Mouse (Mus musculus) embryo, embryonic 11.5 days (tissue): Measurements from ENCODE around the gene Nphs1.

Experiments
- DNase-seq: peaks from one replicate; pipeline ENCODE4 v3.0.0-alpha.2; 2012; ENCODE audit warnings: low read depth, low spot score

Gene Nphs1

GRCm38 (mm10) chr7:30457629-30458330, at the start of gene Nphs1, which contains the start of gene Kirrel2:
Gene Nphs1, plus strand, starts transcription at chr7:30458315.
Gene Kirrel2, minus strand, starts transcription at chr7:30457690.
- DNase-seq = no peak

DNA sequence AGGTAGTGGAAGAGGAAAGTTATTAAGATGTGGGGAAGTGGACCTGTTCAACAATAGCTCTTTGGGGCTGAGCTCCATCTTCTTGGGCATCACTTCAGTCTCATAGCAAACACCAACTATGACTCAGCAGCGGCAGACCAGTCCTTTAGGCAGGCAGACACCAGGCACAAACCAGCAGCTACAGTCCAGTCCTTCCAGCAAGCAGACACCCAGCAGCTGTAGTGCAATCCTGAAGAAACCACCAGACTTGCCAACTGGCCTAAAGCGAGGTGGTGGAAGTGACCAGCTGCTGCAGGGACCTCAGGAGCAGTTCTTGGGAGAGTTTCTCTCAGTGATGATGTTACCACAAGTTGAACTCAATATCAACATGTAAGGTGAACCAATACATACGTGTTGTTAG, 49.5 kb upstream of the Nphs1 start:
- DNase-seq = no peak

DNA sequence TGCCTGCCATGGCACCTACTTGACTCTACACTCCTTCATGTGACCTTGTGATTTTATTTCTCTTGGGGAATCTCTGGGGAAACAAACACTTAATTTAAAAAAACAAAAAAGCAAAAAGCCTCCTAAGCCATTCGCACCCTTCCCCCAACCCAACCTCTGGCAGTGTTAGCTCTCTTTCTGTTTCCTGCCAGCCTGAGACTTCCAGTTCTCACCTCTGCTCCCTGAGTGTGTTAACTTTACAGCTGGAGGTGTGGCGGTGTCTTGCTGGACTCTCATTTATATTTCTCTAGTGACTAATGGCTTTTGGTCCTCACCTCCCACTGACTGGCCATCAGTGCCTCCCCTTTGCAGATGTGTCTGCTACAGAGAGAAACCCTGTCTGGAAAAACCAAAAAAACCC, 48.3 kb upstream of the Nphs1 start:
- no peak for DNase-seq

DNA sequence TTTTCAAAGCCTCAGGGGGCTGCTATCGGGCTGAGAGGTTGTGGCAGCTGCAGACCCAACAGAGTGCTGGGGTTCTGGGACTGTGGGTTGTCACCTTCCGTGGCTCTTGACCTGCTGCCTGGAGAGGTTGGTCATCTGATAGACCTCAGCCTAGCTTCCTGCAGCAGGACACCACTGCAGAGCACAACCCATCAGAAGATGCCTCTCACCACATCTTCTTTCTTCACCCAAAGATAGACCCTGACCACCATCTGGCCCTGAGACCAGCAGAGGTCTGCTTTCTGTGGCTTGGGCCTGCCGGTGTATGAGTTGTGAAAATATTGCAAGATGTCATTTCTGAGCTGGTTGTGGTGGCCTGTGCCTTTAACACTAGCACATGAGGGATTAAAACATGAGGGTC, 47.1 kb upstream of the Nphs1 start:
- no peak for DNase-seq

DNA sequence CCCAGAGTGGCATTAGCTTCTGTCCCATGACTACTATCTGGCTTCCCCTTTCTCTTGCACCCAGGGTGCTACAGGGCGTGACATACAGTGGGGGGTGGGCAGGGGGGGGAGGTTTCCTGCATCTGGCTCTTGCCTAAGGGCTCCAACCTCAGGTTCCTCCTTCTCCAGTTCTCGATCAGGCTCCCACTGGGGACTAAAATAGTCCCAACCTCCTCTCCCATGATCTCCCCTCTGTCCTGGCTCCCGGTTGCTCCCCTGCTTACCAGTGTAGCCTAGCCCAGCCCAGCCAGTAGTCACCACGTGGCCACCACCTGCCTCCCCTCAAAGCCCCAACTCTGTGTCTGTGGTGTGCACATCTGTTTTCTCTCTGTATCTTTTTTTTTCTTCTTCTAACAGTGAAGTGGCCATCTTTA, 45.4 kb upstream of the Nphs1 start:
- no peak for DNase-seq

DNA sequence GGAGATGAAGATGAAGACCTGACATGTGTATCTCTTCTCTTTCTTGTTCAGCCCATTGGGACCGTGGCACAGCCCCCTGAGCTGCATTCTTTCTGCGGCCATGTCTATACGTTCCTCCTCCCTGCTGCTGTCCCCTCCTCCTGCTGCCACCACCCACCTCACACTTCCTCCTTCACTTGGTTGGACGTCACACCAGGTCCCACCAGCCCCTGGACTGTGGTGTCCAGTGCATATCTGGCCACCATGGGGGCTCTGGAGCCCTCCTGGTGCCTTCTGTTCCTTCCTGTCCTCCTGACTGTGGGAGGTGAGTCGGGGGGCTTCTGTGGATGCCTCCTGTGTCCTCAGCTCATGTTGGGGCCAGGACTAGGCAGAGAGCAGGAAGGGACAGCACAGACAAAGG, 44.5 kb upstream of the Nphs1 start, which contains the start of gene Tyrobp:
Gene Tyrobp, plus strand, starts transcription at position 165 of the 400 bp plus-strand sequence.
- no peak for DNase-seq

DNA sequence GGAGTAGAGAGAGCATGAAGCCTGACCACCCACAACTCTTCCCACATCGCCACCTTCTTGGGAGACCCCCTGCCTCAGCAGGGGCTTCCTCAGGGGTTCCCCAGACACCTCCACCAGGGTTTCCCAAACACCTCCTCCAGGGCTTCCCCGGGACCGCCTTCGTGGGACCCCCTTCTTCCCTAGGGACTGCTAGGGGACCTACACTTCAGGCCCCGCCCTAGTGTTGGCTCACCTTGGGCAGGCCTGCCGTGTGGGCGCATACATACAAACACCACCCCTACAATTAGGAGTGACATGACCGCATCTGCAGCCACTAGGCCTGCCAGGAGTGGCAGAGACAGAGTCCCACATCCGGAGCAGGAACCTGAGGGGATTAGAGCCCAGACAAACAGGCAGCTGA, 40.3 kb upstream of the Nphs1 start:
- no peak for DNase-seq

DNA sequence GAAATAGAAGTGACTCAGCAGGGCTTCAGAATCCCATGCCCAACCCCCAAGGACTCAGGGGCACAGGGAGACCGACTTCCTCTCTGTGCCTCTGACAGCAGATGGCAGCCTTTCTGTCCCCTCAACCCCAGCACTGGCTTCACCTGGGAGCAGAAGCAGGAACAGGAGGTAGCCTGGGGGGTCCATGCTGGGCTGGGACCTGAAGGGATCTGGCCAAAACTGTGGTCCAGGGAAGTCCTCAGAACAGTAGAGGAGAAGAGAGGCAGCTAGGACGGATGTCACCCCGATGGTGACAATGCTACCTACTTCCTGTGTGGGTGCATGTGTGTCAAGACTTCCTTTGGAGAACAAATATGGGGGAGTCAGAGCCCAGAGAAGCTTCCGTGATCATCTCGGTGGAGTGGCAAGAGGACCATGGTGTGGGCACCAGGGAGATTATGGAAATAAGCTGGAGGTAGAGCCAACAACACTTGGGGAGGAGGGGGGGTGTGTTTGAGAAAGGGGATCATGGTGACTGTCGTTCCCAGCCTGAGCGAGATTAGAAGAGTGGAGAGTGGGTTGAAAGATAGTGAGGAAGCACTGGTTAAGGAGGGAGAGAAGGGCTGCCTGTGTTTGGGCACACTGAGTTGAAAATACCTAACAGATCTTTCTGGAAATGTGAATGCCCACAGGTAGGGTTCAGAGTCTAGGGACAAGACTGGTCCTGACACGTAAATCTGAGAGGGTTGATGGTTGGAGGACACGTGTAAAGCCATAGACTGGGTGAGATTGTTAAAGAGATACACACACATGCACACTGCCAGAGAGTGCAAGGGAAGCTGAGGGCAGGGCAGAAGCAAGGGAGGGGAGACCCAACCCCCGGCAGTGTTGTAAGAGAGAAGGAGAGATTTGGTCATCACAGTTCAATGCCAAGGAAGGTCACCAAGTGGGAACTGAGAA, 38.3 kb upstream of the Nphs1 start, which contains the start of gene Hcst:
Gene Hcst, minus strand, starts transcription at position 294 of the 939 bp plus-strand sequence.
- no peak for DNase-seq

GRCm38 (mm10) chr7:30420673-30421072, 37.4 kb upstream of the Nphs1 start:
- no peak for DNase-seq

- no peak for DNase-seq
These were observed 36.8 kb upstream of the Nphs1 start, which contains the start of gene Nfkbid for GRCm38 (mm10) chr7:30421175-30421889. Gene Nfkbid, plus strand, starts transcription at chr7:30421732.

DNA sequence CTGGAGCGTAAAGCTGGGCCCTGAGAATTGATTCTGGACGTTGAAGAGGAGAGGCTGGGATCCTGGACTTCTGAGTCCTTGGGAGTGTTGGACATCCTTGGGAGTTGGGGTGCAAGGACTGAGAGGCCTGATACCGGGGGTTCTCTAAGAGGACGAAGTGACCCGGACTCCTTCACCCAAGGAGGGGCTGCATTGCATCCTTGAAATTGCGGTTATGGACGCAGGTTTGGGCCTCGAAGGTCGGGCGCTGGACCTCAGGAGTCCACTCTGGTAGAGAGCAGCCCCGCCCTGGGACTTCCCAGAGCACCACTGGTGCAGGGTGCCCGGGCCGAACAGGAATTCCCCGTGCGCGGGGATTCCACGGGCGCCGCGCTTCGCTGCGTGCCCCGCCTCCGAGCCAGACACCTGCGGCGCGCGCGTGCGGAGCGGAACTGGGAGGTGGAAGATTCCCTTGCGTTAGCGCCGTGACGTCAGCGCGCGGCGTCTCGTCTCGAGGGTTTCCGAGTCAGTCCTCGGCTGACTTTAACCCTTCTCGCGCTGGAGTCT, 36.2 kb upstream of the Nphs1 start:
- peak; percentile 80 for DNase-seq

DNA sequence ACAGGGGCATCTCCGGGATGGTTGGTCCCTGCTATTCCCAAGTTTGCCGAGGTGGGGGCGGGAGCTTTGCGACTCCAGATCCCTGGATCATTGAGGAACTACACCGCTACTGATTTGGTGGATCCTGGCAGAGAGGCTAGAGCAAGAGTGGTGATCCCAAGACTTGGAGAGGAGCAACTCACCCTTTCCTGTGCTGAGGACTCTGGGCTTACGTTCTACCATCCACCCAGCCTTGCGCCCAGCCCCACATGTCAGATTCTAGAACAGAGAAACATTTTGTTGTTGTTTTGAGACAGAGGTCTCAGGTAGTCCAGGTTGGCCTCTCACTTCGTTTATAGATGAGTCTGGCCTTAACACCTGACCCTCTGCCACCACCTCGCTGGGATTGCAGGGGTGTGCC, 35.6 kb upstream of the Nphs1 start:
- no peak for DNase-seq

DNA sequence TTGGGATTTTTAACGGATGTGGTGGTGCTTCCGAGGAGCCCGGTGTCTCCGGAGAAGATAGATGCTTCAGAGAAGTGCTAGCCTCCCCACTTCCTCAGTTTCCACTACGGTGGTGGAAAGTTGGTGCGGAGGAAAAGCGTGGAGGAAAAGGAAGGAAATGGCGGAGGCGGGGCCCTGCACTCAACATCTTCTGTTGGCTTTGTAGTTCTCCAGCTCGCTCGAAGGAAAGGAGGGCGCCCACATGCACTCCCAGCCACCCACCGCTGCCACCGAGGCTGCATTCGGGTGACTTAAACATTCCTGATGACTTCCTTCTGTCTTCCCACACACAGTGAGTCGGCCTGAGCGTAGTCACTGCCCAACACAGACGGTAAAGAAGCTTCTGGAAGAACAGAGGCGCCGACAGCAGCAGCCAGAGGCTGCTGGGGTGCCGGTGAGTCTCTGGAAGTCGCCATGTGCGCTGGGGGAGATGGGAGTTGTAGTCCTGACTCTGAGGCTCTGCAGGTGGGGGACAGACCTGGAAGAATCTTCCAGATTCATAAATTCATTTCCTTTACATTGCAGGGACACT, 35.0 kb upstream of the Nphs1 start:
- no peak for DNase-seq

DNA sequence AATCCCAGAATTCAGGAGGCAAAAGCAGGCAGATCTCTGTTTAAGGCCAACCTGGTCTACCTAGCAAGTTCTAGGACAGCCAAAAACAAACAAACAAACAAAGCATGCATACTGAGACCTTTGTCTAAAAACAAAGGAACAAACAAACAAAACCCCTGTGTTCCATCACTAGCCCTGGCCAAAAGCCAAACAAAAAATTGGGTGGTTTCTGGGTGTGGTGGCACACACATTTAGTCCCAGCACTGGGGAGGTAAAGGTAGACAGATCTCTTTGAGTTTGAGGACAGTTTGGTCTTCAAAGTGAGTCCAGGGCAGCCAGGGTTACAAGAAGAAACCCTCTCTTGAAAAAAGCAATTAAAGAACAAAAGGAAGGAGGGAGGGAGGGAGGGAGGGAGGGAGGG, 28.8 kb upstream of the Nphs1 start:
- no peak for DNase-seq

GRCm38 (mm10) chr7:30430191-30430590, 27.9 kb upstream of the Nphs1 start:
- DNase-seq = no peak

DNA sequence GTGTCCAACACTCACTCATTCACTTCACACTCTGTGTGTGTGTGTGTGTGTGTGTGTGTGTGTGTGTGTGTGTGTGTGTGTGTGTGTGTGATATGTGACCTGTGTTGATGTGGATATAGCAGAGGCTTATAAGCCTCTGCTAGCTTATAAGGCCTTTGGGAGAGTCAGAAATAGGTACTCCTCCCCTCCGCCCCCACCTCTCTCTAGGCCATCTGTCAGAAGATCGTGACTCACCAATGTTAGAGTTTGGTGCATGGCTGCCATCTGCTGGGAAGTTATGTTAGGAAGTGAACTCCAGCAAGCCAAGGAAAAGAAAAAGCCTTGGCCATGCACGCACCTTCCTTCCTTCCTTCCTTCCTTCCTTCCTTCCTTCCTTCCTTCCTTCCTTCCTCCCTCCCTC, 26.3 kb upstream of the Nphs1 start:
- DNase-seq = no peak

DNA sequence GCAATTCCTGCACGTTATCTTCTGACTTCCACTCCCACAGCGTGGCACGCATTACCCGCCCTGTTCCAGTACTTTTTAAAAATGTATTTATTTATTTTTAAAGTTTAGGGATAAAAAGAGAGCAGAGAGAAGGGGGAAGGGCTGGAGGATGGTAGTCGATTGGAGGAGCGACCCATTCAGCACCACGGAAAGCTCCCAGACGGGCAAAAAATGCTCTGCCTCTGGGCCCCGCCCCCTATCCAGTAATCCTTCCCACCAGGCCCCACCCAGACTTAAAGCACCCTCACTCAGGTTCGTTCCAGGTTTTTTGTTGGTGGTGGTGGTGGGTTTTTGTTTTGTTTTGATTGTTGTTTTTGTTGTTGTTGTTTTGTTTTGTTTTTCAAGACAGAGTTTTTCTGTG, 23.9 kb upstream of the Nphs1 start:
- DNase-seq = no peak

DNA sequence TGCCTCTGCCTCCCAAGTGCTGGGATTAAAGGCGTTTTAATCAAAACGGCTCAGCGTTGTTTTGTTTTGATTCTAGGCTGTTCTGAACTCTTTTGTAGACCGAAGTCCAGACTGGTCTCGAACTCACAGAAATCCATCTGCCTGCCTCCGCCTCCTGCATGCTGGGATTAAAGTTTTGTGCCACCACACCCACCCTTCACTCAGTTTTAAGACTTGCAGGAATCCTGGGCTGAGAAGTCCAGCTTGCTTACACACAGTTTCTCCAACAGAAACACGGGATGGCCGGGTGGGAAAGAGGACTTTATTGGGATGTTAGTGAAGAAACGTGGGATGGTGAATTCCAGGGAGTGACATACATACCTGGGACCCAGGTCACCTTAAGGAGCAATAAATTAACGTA, 23.4 kb upstream of the Nphs1 start:
- DNase-seq = no peak

DNA sequence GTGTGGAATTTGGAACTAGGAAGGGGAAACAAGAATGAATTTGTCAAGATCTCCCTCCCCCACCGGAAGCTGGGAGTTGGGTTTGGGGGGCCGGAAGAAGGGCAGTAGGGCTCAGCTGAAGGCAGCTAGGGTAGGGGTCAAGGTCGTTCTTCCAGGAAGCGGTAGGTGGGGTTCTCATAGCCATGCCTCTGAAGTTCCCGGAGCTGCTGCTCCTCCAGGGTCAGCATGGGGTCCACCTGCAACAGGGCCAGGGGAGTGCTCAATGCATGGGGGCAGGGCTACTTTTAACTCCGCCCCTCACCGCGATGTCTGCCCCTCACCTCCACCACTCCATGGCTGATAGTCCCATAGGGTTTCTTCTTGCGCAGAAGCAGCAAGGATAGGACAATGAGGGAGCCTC, 23.0 kb upstream of the Nphs1 start:
- DNase-seq = no peak

- no peak for DNase-seq
These were observed 21.2 kb upstream of the Nphs1 start for GRCm38 (mm10) chr7:30436879-30437278.

- DNase-seq = no peak
These were observed 18.4 kb upstream of the Nphs1 start for GRCm38 (mm10) chr7:30439734-30440133.
